Mouse (Mus musculus): ENCODE measurements around the gene Tubb4b.

Gene Tubb4b

DNA sequence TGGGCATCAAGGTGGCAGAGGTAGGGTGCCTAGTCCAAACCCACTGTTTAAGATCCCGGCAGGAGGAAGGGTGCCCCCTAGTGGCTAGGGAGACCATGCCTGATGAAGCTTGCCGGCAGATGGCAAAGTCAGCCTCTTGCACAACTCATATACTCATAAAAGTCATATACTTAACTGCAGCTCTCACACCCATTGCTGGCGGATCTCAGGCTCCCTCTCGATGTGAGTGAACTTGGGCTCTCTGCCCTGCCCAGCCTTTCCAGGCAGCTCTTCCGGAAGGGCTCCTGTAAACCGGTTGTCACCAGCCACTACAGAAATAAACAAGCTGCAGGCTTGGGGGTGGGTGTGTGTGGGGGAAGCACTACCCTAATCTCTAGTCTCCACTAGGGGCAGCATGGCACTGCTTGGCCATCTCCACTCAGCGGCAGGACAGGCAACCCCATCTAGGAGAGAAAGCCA, 4.0 kb upstream of the Tubb4b start:
- in situ Hi-C loops (cut with MboI; ENCODE audit: unreplicated experiment in 2 of 2): loop anchor here (5.0 kb wide), 1 partner anchor 36 kb away; no protein-coding TSS in a partner anchor

- in situ Hi-C loops (cut with MboI; ENCODE audit: unreplicated experiment in 2 of 2): loop anchor here (5.0 kb wide), 1 partner anchor 35 kb away; no protein-coding TSS in a partner anchor
These were observed 2.9 kb upstream of the Tubb4b start for GRCm38 (mm10) chr2:25227406-25227805.

DNA sequence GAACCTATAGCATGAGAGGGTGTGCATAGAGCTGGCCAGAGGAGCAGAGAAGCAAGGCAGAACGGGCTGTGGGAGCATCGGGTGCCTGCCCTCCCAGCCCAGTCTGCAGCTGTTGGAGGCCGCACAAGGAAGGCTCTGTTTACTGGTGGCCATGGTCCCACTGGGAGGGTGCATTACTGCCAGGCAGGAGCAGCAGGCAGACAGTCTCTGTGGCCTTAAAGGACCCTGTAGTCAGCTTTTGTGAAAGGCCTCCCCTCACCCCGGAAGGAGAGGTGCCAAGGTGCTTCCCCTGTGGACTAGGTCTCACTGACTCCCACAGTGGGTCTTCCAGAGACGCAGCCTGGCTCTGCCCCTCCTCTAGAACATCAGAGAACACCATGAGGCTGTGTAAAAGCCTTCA, 2.4 kb upstream of the Tubb4b start:
- in situ Hi-C loops (cut with MboI; ENCODE audit: unreplicated experiment in 2 of 2): loop anchor here (5.0 kb wide), 1 partner anchor 35 kb away; no protein-coding TSS in a partner anchor

GRCm38 (mm10) chr2:25225811-25226379, 1.4 kb upstream of the Tubb4b start:
- in situ Hi-C loops (cut with MboI; ENCODE audit: unreplicated experiment in 2 of 2): loop anchor here (5.0 kb wide), 1 partner anchor 34 kb away; no protein-coding TSS in a partner anchor

- in situ Hi-C loops (cut with MboI; ENCODE audit: unreplicated experiment in 2 of 2): loop anchor here (5.0 kb wide), 1 partner anchor 33 kb away; no protein-coding TSS in a partner anchor
These were observed 557 bp upstream of the Tubb4b start for GRCm38 (mm10) chr2:25224766-25225752.

DNA sequence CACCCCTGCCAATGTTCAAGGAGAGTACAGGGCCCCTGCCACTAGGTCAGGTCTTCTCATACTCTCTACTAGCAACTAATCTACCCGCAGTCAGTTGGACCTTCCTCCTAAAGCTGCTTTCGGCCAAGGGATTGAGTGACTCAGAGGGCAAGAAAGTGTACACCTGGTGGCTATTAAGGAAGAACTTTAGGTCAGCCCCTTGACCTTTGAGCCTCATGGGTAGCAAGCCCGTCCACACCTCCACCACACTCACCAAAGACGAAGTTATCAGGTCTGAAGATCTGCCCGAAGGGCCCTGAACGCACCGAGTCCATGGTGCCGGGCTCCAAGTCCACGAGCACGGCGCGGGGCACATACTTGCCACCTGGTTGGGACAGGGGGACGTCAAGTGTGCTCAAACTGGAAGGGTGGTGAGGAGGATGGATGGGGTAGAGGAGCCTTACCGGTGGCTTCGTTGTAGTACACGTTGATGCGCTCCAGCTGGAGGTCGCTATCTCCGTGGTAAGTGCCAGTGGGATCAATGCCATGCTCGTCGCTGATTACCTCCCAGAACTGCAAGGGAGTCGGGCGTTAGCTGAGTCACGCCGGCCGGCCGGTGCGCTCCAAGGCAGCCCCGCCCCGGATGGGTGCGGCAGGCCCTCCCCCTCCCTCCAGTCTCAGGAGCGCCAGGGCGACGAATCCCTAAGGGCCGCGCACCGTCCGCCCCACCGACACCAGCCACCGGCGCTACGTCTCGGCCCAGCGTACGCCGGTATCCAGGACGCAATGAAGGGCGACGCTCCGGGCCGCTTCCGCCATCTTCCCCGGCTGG, 616 bp downstream of the Tubb4b start:
- in situ Hi-C loops (cut with MboI; ENCODE audit: unreplicated experiment in 2 of 2): no loop called here

GRCm38 (mm10) chr2:25221331-25221772, 3.1 kb downstream of the Tubb4b start:
- in situ Hi-C loops (cut with MboI; ENCODE audit: unreplicated experiment in 2 of 2): no loop called here

DNA sequence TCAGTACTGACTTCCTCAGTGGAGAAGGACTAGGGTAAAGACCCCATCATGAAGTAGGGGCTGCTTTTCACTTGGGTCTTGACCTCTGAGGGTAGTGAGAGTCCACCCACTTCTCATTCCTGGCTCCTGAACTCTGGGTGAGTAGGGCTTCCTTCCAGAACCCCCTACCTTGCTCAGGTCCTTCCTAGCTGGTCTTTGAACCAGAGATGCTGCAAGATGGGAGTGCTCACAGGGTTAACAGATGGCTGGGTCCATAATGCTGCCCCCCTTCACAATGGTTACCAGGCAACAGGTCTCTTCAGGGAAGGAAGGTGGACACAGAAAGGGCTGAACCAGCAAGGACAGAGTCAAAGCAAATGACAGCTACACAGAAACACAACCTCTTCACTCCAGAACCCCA, 6.1 kb downstream of the Tubb4b start, which contains the start of gene Fam166a:
TSS of gene Fam166a (plus strand) at position 301 of the 400 bp plus-strand sequence.
- in situ Hi-C loops (cut with MboI; ENCODE audit: unreplicated experiment in 2 of 2): no loop called here

DNA sequence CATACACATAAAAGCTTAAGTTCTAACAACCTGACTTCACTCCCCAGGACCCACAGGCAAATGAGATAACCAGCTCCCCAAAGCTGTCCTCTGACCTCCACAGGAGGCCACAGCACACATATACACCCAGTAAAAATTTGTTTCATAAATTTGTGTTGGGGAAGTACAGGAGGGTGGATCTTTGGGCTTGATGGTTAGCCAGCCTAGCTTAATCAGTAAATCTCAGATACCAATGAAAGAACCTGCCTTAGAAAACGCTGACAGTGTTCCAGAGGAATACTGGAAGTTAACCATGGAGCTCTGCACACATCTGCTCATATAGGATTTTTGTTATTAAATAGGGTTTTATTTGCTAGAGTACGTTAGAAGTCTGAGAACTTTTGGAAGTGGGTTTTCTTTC, 6.8 kb downstream of the Tubb4b start:
- in situ Hi-C loops (cut with MboI; ENCODE audit: unreplicated experiment in 2 of 2): no loop called here

DNA sequence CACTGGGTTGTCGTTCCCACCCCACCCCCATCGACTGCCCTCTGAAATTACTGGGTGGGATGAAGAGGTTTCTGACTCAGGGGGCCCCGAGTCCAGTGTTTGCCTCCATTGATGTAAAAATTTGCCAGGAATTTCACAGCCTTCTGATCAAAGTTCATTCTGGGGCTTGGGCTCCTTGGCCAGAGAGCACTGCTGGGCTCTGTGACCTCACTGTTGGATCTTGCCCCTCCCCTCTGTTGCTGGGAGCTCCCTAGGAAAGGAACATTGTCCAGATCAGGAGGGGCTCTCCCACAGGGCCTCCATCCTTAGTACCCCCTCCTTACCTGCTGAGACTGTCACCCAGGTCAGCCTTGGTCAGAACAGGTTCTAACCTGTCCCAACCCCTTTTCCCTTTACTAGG, 10.1 kb downstream of the Tubb4b start, which contains the start of gene Stpg3:
TSS of gene Stpg3 (minus strand) at position 194 of the 400 bp plus-strand sequence.
- in situ Hi-C loops (cut with MboI; ENCODE audit: unreplicated experiment in 2 of 2): no loop called here

- in situ Hi-C loops (cut with MboI; ENCODE audit: unreplicated experiment in 2 of 2): no loop called here
These were observed 11.1 kb downstream of the Tubb4b start for GRCm38 (mm10) chr2:25213266-25213865.

- in situ Hi-C loops (cut with MboI; ENCODE audit: unreplicated experiment in 2 of 2): no loop called here
These were observed 13.3 kb downstream of the Tubb4b start, which contains the start of gene Nelfb for GRCm38 (mm10) chr2:25211121-25211670. Gene Nelfb, minus strand, starts transcription at chr2:25211489.

- in situ Hi-C loops (cut with MboI; ENCODE audit: unreplicated experiment in 2 of 2): no loop called here
These were observed 13.8 kb downstream of the Tubb4b start for GRCm38 (mm10) chr2:25210686-25211085.

GRCm38 (mm10) chr2:25207593-25207992, 16.9 kb downstream of the Tubb4b start:
- in situ Hi-C loops (cut with MboI; ENCODE audit: unreplicated experiment in 2 of 2): no loop called here

DNA sequence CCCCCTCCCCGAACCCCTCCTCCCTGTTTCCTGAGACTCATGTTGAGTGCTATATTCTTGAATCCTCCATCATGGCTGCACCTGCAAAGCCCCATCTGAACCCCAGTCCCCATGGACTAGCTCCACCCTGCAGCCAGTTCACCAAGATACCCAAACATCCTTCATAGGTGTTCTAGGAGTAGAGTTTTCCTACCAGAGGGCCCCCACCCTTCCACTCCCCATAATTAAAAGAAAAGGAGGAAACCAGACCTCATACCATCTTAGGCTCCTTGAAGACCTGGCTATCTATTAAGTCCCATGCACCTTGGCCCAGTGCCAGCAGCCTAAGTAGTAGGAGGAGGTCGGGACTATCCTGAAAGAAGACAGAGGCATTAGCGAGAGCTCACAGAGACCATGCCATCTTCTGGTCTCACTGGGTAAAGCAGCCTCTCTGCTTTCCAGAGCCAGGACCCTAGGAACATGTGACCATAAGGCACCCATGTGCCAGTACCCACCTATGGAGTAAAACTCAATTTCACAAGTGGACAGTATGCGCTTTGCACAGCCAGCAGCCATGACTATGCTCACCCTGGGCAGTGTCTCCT, 20.8 kb downstream of the Tubb4b start:
- in situ Hi-C loops (cut with MboI; ENCODE audit: unreplicated experiment in 2 of 2): no loop called here

- in situ Hi-C loops (cut with MboI; ENCODE audit: unreplicated experiment in 2 of 2): no loop called here
These were observed 23.9 kb downstream of the Tubb4b start for GRCm38 (mm10) chr2:25200631-25201030.

- in situ Hi-C loops (cut with MboI; ENCODE audit: unreplicated experiment in 2 of 2): loop anchor here in 1 of 2 experiments (10.0 kb wide), 1 partner anchor 57 kb away; the partner anchor contains the start of gene Tmem203
These were observed 26.6 kb downstream of the Tubb4b start for GRCm38 (mm10) chr2:25197946-25198345.

DNA sequence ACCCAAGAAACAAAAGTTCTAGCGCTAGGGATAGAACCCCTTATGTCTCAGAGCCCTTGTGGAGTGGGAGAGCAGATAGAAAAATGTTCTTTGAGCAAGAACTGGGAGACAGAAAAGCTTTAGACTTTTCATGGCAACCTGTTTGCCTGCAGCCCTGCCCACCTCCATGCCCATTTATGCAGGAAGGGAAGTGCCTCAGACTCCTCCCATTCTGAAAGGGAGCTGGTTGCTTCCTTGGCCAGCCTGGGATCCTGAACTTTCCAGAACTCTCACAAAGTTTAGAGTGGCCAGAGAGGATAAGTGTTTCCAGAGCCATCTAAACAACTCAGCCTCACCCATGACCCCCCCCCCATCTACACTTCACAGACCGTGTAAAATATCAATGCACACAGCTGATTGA, 27.3 kb downstream of the Tubb4b start:
- in situ Hi-C loops (cut with MboI; ENCODE audit: unreplicated experiment in 2 of 2): loop anchor here in 1 of 2 experiments (10.0 kb wide), 1 partner anchor 58 kb away; the partner anchor contains the start of gene Tmem203

Data from v-Abl transformed pro-B cells (cell line).